9 mouse cellular contexts compared by ENCODE assay signal in the genomic region with DNA sequence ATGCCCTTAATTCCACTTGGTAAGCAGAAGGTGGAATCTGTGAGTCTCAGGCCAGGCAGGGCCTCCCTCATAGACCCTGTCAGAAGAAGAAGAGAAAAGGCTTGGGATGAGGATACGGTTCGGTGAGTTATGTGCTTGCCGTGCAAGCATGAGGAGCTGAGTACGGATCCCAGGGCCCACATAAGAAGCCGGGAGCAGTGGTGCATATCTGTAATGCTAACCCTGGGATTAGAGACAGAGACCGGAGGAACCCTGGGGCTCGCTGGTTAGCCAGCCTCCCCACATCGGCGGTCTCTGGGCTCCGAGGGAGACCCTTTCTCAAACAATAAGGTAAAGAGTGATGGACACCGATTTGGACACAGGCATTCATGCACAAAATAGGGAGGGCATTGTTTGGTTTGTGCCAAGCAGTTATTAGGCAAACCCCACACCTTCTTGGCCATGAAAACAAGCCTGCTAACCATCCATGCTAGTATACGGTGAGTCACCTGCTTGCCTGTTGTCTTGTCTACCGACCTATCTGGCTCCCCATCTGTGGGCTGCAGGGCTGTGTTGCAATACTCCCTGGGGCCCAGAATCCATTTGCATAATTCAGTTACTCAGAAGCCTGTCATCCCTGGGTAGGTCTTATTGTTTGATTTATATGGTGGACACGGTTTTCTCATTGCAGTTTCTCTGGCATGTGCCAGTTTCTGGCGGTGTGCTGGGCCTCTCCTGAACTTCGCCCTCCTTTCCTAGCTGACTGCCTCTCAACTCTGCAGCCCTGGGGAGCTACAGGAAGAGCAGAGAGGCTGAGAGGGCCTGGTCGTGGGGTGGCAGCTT. TPM values are rescaled to one million over a fixed set of nuclear protein-coding genes. Genes with fewer than 3 reads are reported as not detected.
DNase-seq lines count a peak whose midpoint lies in the region; ATAC-seq and TF ChIP-seq lines count a peak whose summit lies in the region.
"Had no signal": no experiment of that assay in that cellular context is flagged by ENCODE, and none has a peak within 500 bp of the region (broad histone marks: within the 10 kb centered on the region; RNA-seq: fewer than 3 reads in every experiment).

No protein-coding gene starts in this region.

- no peaks in the 10 kb centered on the region for H3K27me3 ChIP-seq in G1E (ENCODE audit: insufficient read depth, low read length)

- peak; percentile 83 for ATAC-seq in G1E (ENCODE audit: extremely low read depth, insufficient number of reproducible peaks, low FRiP score, poor library complexity, severe bottlenecking)
- peak; percentile 64 for ATAC-seq in megakaryocyte progenitor cell, adult 5-6 weeks (replicated peaks; ENCODE audit: poor library complexity)

- H3K36me3 ChIP-seq in G1E (replicated peaks), result peaks cover 33% of the 10 kb centered on the region

- H3K4me3 ChIP-seq in G1E (ENCODE audit: low read depth, low read length), result peak overlapping the region; percentile 66; the same call in 1 of the 2 replicates

- no peak for TF ChIP-seq CTCF in G1E (IDR thresholded peaks at IDR 0.05; ENCODE audit: low read depth, low read length)

- peaks cover 61% of the 10 kb centered on the region for H3K4me1 ChIP-seq in G1E (ENCODE audit: insufficient read depth, low read depth, low read length)

- intact Hi-C loops in gastrocnemius, postnatal 36 days (cut with DNase I), result no loop called here

- DNase-seq in G1E (ENCODE audit: low spot score), result peak; percentile 45
- DNase-seq in adrenal gland, postnatal 10 days, result peak; percentile 70
- DNase-seq in kidney, adult 18-20 months, result peak; percentile 66
- no peak for DNase-seq in cerebellum, postnatal 14 days
- DNase-seq in gastrocnemius, postnatal 36 days, result no peak
- DNase-seq in left cerebral cortex, adult 18-20 months (ENCODE audit: low spot score in 2 of 2), result no peak
- DNase-seq: cerebellum, postnatal 36 days; heart, postnatal 4 days had no signal

- no peaks in the 10 kb centered on the region for H3K9me3 ChIP-seq in G1E (replicated peaks)

RNA-seq across cellular contexts. Expression of gene Cpt1a, which starts 11.8 kb away (rescaled TPM):
- total RNA-seq in G1E (2014; fragmentation: Nextera tagmentation), result 15.0 and 15.5 TPM in 2 replicates
- 21.2 and 22.3 TPM in 2 replicates for total RNA-seq in G1E (2017)
- 3.2 and 4.1 TPM in 2 replicates for polyA plus RNA-seq in G1E (2012)
- 100 to 1,000 TPM; 173 to 277 TPM for total RNA-seq in adrenal gland, postnatal 10 days (2021)
- 39.8 and 45.7 TPM in 2 replicates for total RNA-seq in megakaryocyte progenitor cell, adult 5-6 weeks (2015)
- 30.7 and 34.1 TPM in 2 replicates for total RNA-seq in megakaryocyte progenitor cell, adult 5-6 weeks (2017)
- total RNA-seq in gastrocnemius, postnatal 36 days (2021), result 10 to 100 TPM; 11.7 to 19.0 TPM
- total RNA-seq in left cerebral cortex, adult 18-20 months (2021), result 10 to 100 TPM; 21.2 to 22.0 TPM

RNA-seq across cellular contexts. Expression of gene Ighmbp2, which starts 51.1 kb away (rescaled TPM):
- total RNA-seq in G1E (2014; fragmentation: Nextera tagmentation) (2.8 and 6.5 TPM in 2 replicates), G1E (2017) (5.1 and 5.6 TPM in 2 replicates)
- 10.6 and 12.0 TPM in 2 replicates for polyA plus RNA-seq in G1E (2012)
- 1 to 10 TPM; 5.8 to 8.4 TPM for total RNA-seq in adrenal gland, postnatal 10 days (2021)
- 2.6 and 3.0 TPM in 2 replicates for total RNA-seq in megakaryocyte progenitor cell, adult 5-6 weeks (2015)
- 7.2 and 8.1 TPM in 2 replicates for total RNA-seq in megakaryocyte progenitor cell, adult 5-6 weeks (2017)
- 1 to 10 TPM; 3.3 to 4.6 TPM for total RNA-seq in gastrocnemius, postnatal 36 days (2021)
- total RNA-seq in left cerebral cortex, adult 18-20 months (2021), result 1 to 10 TPM; 9.4 to 9.5 TPM

RNA-seq across cellular contexts. Expression of gene Mrpl21, which starts 51.2 kb away (rescaled TPM):
- total RNA-seq in G1E (2014; fragmentation: Nextera tagmentation), result 54.5 and 57.3 TPM in 2 replicates
- 92.9 and 105 TPM in 2 replicates for total RNA-seq in G1E (2017)
- polyA plus RNA-seq in G1E (2012), result 6.9 and 27.4 TPM in 2 replicates
- 10 to 100 TPM; 82.2 to 91.3 TPM for total RNA-seq in adrenal gland, postnatal 10 days (2021)
- total RNA-seq in megakaryocyte progenitor cell, adult 5-6 weeks (2015), result 106 and 119 TPM in 2 replicates
- 88.8 and 102 TPM in 2 replicates for total RNA-seq in megakaryocyte progenitor cell, adult 5-6 weeks (2017)
- 10 to 100 TPM; 57.2 to 61.2 TPM for total RNA-seq in gastrocnemius, postnatal 36 days (2021)
- total RNA-seq in left cerebral cortex, adult 18-20 months (2021), result 10 to 100 TPM; 52.1 to 55.8 TPM

RNA-seq across cellular contexts. Expression of gene Tesmin, which starts 54.8 kb away (rescaled TPM):
- total RNA-seq in G1E (2014; fragmentation: Nextera tagmentation) (not detected in 2 replicates), G1E (2017) (0.33 and 0.52 TPM in 2 replicates)
- 0.17 and 0.25 TPM in 2 replicates for polyA plus RNA-seq in G1E (2012)
- 1 to 10 TPM; 1.2 to 1.4 TPM for total RNA-seq in adrenal gland, postnatal 10 days (2021)
- 1.5 and 1.7 TPM in 2 replicates for total RNA-seq in megakaryocyte progenitor cell, adult 5-6 weeks (2015)
- total RNA-seq in megakaryocyte progenitor cell, adult 5-6 weeks (2017), result 0.10 and 1.1 TPM in 2 replicates
- 1 to 10 TPM in 1 of 2 experiments, under 1 TPM in 1; 0.39 to 1.3 TPM for total RNA-seq in gastrocnemius, postnatal 36 days (2021)
- under 1 TPM in 1 of 2 experiments, not detected in 1; 0.14 TPM for total RNA-seq in left cerebral cortex, adult 18-20 months (2021)

Comparison
In these comparisons a context has a peak if more than half of its experiments do, and no peak if none do; other contexts are left out.
1. DNase-seq: peak in G1E (single experiment), adrenal gland, postnatal 10 days (single experiment) and kidney, adult 18-20 months (single experiment); none in cerebellum, postnatal 14 days (0 of 2), gastrocnemius, postnatal 36 days (0 of 2) and left cerebral cortex, adult 18-20 months (0 of 2).